Mouse (Mus musculus): Measurements from ENCODE around the gene Lipt1. TPM values are rescaled to one million over a fixed set of nuclear protein-coding genes. Genes with fewer than 3 reads are reported as not detected.

Lipt1 gene
- polyA plus RNA-seq, 1 experiment from 2014 or later, result 7.9 TPM

DNA sequence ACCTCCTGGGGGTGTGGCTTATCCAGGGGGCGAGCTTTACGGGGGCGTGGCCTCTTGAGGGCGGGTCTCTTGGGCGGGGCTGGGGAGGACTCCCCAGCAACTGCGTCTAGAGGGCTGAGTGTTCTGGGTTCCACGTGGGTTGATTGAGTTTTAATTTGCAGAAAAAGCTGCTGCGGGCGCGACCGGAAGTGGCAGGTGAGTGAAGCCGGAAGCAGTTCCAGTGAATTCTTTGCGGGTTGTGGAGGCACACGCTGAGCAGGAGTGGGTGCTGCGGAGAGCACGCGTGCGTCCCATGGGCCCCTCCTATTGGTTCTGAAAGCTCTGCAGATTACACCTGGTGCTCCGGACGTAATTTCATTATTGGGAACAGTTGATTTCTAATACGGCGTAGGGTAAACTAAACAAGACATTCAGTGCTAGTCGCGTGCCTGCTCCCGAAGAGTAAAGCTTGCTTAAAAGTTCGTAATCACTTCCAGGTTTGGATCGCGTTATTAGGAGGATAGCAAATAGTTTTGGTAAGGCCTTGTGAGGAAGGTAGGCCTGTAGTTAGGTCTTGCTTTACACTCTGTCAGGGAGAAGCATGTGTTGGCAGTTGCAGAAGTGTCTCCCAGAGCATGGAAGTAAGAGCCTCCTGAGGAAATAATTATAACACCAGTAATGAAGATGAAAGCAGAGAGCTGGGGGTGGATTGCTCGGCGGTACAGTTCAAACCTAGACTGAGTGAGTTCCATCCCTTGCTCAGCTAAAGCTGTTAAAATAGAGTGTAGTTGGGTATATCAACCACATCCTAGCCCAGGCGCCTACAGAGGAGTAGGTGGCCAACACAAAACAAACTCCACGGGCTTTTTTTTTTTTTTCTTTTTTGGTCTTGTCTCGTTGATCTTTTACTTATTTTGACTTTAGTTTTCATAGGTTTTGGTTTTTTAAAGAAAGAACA, 861 bp downstream of the Lipt1 start:
- Histone ChIP-seq H3K4me1 (peaks cover 10% of the 10 kb centered on the region), H3K9me3 (peaks cover 14% of the 10 kb centered on the region), H3K4me3 (peak overlapping the region; percentile 66), H3K27ac (replicated peaks) (peak overlapping the region; percentile 78), H3K36me3 (replicated peaks) (peaks cover 32% of the 10 kb centered on the region), H3K27me3 (replicated peaks; ENCODE audit: low read depth, poor library complexity, severe bottlenecking) (no peaks in the 10 kb centered on the region; the same call in 1 of the 2 replicates)
- 6% methylated on average over 33 of the region's 33 CpGs for WGBS
- peak; percentile 88 for DNase-seq (ENCODE audit: low spot score)

DNA sequence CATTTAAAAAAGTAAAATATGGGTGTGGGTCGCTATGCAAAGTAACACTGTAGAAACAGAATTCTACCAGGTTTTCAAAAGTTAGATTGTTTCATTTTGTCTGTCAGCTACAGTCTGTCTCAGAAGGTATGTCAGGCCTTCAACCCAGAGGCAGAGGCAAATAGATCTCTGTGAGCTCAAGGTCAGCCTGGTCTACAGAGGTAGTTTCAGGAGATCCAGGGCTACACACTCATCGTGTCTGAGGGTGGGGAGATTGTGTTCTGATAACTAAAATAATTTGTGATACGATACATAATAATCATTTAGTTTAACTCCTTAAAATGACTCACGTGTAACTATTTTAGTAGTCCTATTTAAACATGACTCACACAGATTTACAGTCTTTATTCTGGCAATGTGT, 1.6 kb downstream of the Lipt1 start:
- 93% methylated on average over 4 of the region's 4 CpGs for WGBS
- peaks cover 10% of the 10 kb centered on the region for H3K4me1 ChIP-seq
- peaks cover 39% of the 10 kb centered on the region for H3K36me3 ChIP-seq (replicated peaks)
- H3K4me3 ChIP-seq, result no peak overlapping the region
- no peaks in the 10 kb centered on the region; the same call in 1 of the 2 replicates for H3K27me3 ChIP-seq (replicated peaks; ENCODE audit: low read depth, poor library complexity, severe bottlenecking)
- H3K27ac ChIP-seq (replicated peaks), result no peak overlapping the region
- DNase-seq (ENCODE audit: low spot score), result no peak
- H3K9me3 ChIP-seq, result peaks cover 14% of the 10 kb centered on the region

DNA sequence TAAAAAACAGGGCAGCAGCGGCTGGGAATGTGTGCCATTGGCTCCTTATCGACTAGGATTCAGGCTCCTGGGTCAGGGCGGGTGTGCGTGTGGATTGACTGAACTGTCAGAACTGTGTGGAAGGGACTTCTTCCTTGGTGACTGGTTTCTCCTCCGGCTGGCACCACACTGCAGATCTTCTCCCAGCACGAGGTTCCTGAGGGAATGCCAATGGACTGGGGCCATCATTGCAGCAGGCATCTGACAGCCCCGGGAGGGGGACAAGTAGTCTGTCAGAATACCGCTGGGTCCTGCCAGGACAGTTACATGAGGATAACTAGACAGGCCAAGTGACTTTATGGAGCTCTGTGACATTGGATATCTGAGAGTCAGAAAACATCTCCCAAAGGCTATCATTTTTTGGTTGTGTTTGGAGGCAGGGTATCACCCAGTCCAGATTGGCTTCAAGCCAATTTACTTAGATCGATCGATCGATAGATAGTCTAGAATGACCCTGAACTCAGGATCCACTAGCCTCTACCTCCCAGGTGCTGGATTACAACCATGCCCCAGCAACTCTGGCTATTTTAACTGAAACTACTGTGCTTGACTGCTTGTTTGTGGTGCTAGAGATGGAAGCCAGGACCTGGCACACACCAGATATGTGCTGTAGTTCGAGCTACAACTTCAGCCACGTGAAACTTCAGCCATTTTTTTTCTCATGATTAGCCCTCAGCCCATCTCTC, 6.4 kb downstream of the Lipt1 start:
- no peak for DNase-seq (ENCODE audit: low spot score)
- H3K4me1 ChIP-seq, result no peaks in the 10 kb centered on the region
- H3K4me3 ChIP-seq, result no peak overlapping the region
- no peaks in the 10 kb centered on the region for H3K27me3 ChIP-seq (replicated peaks; ENCODE audit: low read depth, poor library complexity, severe bottlenecking)
- H3K27ac ChIP-seq (replicated peaks), result no peak overlapping the region
- peaks cover 14% of the 10 kb centered on the region for H3K9me3 ChIP-seq
- H3K36me3 ChIP-seq (replicated peaks), result peaks cover 80% of the 10 kb centered on the region
- 95% methylated on average over 13 of the region's 13 CpGs for WGBS

DNA sequence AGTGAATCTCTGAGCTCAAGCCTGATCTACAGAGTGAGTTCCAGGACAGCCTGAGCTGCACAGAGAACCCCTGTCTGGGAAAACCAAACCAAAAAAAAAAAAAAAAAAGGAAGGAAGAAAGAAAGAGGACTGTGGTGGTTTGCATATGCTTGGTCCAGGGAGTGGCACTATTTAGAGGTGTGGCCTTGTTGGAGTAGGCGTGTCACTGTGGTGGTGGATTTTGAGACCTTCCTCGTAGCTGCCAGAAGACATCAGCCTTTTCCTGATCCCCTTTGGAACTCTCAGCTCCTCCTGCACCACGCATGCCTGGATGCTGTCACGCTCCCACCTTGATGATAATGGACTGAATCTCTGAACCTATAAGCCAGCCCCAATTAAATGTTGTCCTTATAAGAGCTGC, 11.9 kb downstream of the Lipt1 start:
- no peak for DNase-seq (ENCODE audit: low spot score)
- no peak overlapping the region for H3K4me3 ChIP-seq
- no peaks in the 10 kb centered on the region for H3K27me3 ChIP-seq (replicated peaks; ENCODE audit: low read depth, poor library complexity, severe bottlenecking)
- no peaks in the 10 kb centered on the region for H3K4me1 ChIP-seq
- no peak overlapping the region for H3K27ac ChIP-seq (replicated peaks)
- WGBS, result 87% methylated on average over 4 of the region's 4 CpGs
- peaks cover 56% of the 10 kb centered on the region for H3K36me3 ChIP-seq (replicated peaks)
- no peaks in the 10 kb centered on the region for H3K9me3 ChIP-seq

DNA sequence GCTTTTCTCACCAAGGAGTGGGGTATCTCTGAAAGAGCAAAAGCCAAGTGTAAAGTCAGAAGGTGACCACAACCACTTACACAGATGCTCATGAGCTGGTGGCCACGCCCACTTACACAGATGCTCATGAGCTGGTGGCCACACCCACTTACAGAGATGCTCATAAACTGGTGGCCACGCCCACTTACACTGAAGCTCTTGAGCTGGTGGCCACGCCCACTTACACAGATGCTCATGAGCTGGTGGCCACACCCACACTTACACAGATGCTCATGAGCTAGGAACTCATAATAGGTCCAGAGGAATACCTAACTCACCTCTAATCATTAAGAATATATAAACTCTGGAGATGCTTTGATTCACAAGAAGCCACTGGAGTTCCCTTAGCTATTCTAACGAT, 12.9 kb downstream of the Lipt1 start:
- Histone ChIP-seq H3K27me3 (replicated peaks; ENCODE audit: low read depth, poor library complexity, severe bottlenecking) (no peaks in the 10 kb centered on the region), H3K27ac (replicated peaks) (no peak overlapping the region), H3K36me3 (replicated peaks) (peaks cover 46% of the 10 kb centered on the region), H3K9me3 (no peaks in the 10 kb centered on the region), H3K4me1 (peaks cover 5% of the 10 kb centered on the region), H3K4me3 (no peak overlapping the region)
- no peak for DNase-seq (ENCODE audit: low spot score)
- 86% methylated on average over 4 of the region's 4 CpGs for WGBS

DNA sequence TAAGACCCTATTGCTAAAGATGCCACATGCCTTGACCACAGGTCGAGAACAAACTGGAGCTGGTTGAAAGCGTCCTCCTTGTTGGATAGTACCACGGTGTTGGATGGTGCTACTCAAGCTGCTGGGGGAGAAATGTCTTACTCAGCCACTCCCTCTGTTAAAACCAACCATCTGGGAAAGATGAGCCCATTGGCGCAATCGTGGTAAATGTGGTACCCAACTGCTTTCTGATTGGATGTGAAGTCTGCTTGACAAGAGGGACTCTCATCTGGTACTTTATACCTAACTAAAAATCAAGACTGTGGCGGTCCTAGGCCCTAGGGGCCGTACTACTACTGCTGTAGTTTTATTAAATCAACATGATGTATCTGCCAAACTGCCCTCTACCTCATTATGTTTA, 17.7 kb downstream of the Lipt1 start:
- no peak for DNase-seq (ENCODE audit: low spot score)

DNA sequence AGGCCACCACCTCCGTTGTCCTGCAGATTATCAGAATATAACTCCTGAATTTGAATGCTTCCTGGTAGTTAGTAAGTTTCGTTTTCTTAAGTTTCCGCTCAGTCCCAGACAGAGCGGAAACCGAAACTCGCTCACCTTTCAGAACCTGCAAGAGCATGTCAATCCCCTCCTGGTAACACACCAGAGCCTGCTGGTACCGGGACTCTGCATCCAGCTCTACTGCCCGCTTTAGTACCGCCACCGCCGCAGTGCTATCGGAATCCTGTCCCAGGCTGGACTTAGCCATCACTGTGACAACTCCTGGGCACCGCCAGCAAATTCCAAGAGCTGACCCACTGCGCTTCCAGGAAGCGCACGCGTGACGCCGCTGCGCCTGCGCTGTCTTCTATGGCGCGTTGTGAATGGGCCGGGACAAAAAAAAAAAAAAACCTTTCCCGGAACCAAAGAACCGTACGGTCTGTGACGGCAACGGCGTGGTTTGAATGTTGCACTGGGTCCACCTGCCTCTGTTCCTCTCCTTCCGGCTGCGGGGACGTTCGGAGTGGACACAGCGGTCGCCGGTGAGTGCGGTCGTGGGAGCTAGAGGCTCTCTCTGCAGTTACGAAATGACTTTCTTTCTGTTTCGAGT, 18.6 kb downstream of the Lipt1 start, which contains the start of the genes Mitd1 and Mrpl30:
Gene Mitd1, minus strand, starts transcription at position 387 of the 628 bp plus-strand sequence.
Gene Mrpl30, plus strand, starts transcription at position 453 of the 628 bp plus-strand sequence.
- Histone ChIP-seq H3K4me3 (peak within 1 kb of the TSS; percentile 81), H3K27ac (replicated peaks) (peak within 1 kb of the TSS; percentile 84), H3K36me3 (replicated peaks) (peaks cover 15% of the 10 kb centered on the region), H3K9me3 (no peaks in the 10 kb centered on the region), H3K27me3 (replicated peaks; ENCODE audit: low read depth, poor library complexity, severe bottlenecking) (no peaks in the 10 kb centered on the region), H3K4me1 (peaks cover 17% of the 10 kb centered on the region)
- DNase-seq (ENCODE audit: low spot score), result peak; percentile 90
- under 1% methylated on average over 41 of the region's 41 CpGs for WGBS

More for the DNA sequence above, 17.7 kb downstream of the Lipt1 start:
- Histone ChIP-seq H3K27me3 (replicated peaks; ENCODE audit: low read depth, poor library complexity, severe bottlenecking) (no peaks in the 10 kb centered on the region), H3K4me3 (peak overlapping the region; percentile 81), H3K9me3 (no peaks in the 10 kb centered on the region), H3K36me3 (replicated peaks) (peaks cover 11% of the 10 kb centered on the region), H3K27ac (replicated peaks) (no peak overlapping the region), H3K4me1 (peaks cover 17% of the 10 kb centered on the region)
- WGBS, result 83% methylated on average over 7 of the region's 7 CpGs

DNA sequence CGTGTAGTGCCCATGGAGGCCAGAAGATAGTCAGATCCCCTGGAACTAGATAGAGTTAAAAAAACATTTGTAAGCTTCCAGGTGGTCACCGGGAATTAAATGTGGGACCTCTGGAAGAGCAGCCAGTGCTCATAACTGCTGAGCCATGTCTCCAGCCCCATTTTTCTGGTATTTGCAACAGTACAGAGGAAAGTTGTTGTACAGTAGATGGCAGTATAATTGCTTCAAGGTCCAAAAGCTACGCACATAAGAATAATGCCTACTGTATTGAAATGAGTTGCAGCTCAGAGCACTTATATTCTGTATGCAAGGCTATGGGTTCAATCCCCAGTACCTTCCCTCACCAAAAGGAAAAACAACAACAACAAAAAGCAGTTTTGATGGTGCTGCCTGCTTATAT, 19.9 kb downstream of the Lipt1 start:
- no peak for DNase-seq (ENCODE audit: low spot score)
- H3K36me3 ChIP-seq (replicated peaks), result peaks cover 28% of the 10 kb centered on the region
- 80% methylated on average over 3 of the region's 3 CpGs for WGBS
- H3K9me3 ChIP-seq, result no peaks in the 10 kb centered on the region
- peaks cover 17% of the 10 kb centered on the region for H3K4me1 ChIP-seq
- H3K4me3 ChIP-seq, result peak overlapping the region; percentile 81
- H3K27ac ChIP-seq (replicated peaks), result no peak overlapping the region
- no peaks in the 10 kb centered on the region for H3K27me3 ChIP-seq (replicated peaks; ENCODE audit: low read depth, poor library complexity, severe bottlenecking)

DNA sequence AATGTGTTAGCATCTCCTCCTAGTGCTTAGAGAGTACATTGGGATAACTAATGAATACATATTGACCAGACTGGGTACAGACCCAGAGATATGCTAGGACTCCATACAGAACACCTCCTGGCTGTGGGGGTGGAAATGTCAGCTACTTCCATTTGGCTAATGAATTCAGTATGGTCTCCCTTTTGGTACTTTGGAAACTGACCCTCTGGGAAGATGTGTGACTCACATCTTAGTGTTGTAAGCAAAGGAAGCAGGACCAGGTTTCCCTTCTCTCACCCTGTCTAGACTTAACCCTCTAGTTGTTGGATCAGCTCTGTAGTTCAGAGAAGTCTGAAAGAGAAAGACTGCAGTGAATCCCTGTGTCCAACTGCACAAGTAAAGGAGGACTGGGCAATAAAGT, 23.1 kb downstream of the Lipt1 start:
- H3K36me3 ChIP-seq (replicated peaks), result peaks cover 59% of the 10 kb centered on the region
- peaks cover 10% of the 10 kb centered on the region for H3K4me1 ChIP-seq
- no peak for DNase-seq (ENCODE audit: low spot score)

DNA sequence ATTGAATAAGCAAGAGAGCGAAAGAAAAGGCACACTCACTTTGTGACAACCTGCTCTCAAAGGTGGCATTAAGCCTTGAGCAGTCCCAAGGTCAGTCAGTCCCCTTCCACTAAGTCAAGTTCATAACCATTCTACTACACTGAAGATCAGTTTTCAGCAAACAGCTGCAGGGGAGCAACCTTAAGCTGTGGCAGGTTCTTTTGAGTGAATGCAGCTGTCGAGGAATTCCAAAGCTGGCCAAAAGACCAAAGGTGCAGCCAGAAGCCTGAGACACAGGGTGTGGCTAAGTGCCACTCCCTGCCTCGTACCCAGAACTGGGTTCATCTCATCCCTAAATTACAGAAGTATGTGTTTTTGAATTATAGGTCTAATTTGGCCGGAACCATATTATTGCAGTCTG, 28.3 kb downstream of the Lipt1 start:
- 76% methylated on average over 4 of the region's 4 CpGs for WGBS
- H3K36me3 ChIP-seq (replicated peaks), result peaks cover 59% of the 10 kb centered on the region

More for the DNA sequence above, 23.1 kb downstream of the Lipt1 start:
- Histone ChIP-seq H3K27me3 (replicated peaks; ENCODE audit: low read depth, poor library complexity, severe bottlenecking) (no peaks in the 10 kb centered on the region), H3K4me3 (no peak overlapping the region), H3K9me3 (no peaks in the 10 kb centered on the region), H3K27ac (replicated peaks) (no peak overlapping the region)

DNA sequence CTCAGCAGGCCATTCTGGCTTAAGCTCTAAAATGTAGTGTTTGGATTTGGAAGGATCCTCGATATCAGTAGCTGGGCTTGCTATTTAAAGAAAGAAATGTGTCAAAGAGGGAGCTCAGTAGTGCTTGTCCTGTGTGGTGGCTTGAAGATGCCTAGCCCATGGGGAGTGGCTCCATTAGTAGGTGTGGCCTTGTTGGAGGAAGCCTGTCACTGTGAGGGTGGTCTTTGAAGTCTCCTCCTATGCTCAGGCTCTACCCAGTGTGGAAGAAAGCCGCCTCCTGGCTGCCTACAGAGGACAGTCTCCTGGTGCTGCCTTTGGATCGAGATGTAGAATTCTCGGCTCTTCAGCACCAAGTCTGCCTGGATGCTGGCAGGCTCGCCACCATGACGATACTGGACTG, 28.8 kb downstream of the Lipt1 start:
- H3K27ac ChIP-seq (replicated peaks), result no peak overlapping the region
- no peaks in the 10 kb centered on the region for H3K9me3 ChIP-seq
- WGBS, result 52% methylated on average over 6 of the region's 6 CpGs
- no peaks in the 10 kb centered on the region for H3K4me1 ChIP-seq
- no peak overlapping the region for H3K4me3 ChIP-seq
- DNase-seq (ENCODE audit: low spot score), result no peak
- peaks cover 54% of the 10 kb centered on the region for H3K36me3 ChIP-seq (replicated peaks)
- no peaks in the 10 kb centered on the region for H3K27me3 ChIP-seq (replicated peaks; ENCODE audit: low read depth, poor library complexity, severe bottlenecking)

More for the DNA sequence above, 28.3 kb downstream of the Lipt1 start:
- Histone ChIP-seq H3K9me3 (no peaks in the 10 kb centered on the region), H3K27me3 (replicated peaks; ENCODE audit: low read depth, poor library complexity, severe bottlenecking) (no peaks in the 10 kb centered on the region), H3K27ac (replicated peaks) (no peak overlapping the region), H3K4me3 (no peak overlapping the region), H3K4me1 (no peaks in the 10 kb centered on the region)
- DNase-seq (ENCODE audit: low spot score), result no peak

DNA sequence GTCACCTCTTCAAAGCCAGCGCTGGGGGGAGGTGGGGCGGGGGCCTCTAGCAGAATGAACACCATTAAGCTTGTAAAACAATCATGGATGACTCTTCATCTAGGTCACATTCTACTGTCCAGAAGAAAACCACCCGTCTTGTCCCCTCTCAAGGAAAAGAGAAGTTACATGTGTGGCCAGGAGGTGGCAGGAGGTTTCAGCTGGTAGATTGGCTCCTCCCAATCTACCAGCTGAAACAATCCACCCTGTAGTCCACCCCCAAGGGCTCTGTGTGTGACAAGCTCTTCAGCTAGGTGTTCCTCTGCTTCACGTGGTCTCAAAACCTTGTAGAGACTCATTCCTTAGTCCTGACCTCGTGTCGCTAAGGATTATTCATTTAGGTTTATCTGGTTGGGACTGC, 31.6 kb downstream of the Lipt1 start:
- Histone ChIP-seq H3K9me3 (no peaks in the 10 kb centered on the region), H3K27ac (replicated peaks) (no peak overlapping the region), H3K27me3 (replicated peaks; ENCODE audit: low read depth, poor library complexity, severe bottlenecking) (no peaks in the 10 kb centered on the region), H3K4me1 (no peaks in the 10 kb centered on the region), H3K4me3 (no peak overlapping the region), H3K36me3 (replicated peaks) (peaks cover 25% of the 10 kb centered on the region)
- 39% methylated on average over 6 of the region's 6 CpGs for WGBS
- peak; percentile 22 for DNase-seq (ENCODE audit: low spot score)
